Mouse (Mus musculus): Measurements from ENCODE around the gene Slc39a5. TPM values are rescaled to one million over a fixed set of nuclear protein-coding genes. Genes with fewer than 3 reads are reported as not detected.

Gene Slc39a5
- polyA plus RNA-seq, 1 experiment, result 0.04 TPM

- TF ChIP-seq POLR2A (IDR thresholded peaks at IDR 0.05; ENCODE audit: borderline replicate concordance, extremely low read depth, insufficient read depth, insufficient read length, poor library complexity, severe bottlenecking), result no peak
- TF ChIP-seq CTCF (IDR thresholded peaks at IDR 0.05; ENCODE audit: borderline replicate concordance, extremely low read depth, insufficient read depth, insufficient read length), result peak; percentile 29; the same call in 1 of the 2 replicates
These were observed 26.6 kb downstream of the Slc39a5 start for GRCm38 (mm10) chr10:128374393-128374792.

GRCm38 (mm10) chr10:128372989-128373748 is 27.9 kb downstream of the Slc39a5 start:
- DNase-seq (ENCODE audit: low read depth), result no peak
- TF ChIP-seq CTCF (IDR thresholded peaks at IDR 0.05; ENCODE audit: borderline replicate concordance, extremely low read depth, insufficient read depth, insufficient read length) (no peak), POLR2A (IDR thresholded peaks at IDR 0.05; ENCODE audit: borderline replicate concordance, extremely low read depth, insufficient read depth, insufficient read length, poor library complexity, severe bottlenecking) (no peak)

More at GRCm38 (mm10) chr10:128374393-128374792, 26.6 kb downstream of the Slc39a5 start:
- DNase-seq (ENCODE audit: low read depth), result no peak

DNA sequence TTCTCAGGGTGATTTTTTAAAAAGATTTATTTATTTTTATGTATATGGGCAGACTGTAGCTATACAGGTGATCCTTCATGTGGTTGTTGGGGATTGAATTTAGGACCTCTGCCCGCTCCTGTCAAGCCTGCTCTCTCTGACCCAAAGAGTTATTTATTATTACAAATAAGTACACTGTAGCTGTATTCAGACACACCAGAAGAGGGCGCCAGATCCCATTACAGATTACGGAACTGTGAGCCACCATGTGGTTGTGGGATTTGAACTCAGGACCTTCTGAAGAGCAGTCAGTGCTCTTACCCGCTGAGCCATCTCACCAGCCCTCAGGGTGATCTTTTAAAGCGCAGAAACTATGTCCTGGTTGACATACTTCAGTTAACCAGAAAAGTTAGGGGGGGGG is 28.9 kb downstream of the Slc39a5 start:
- TF ChIP-seq POLR2A (IDR thresholded peaks at IDR 0.05; ENCODE audit: borderline replicate concordance, extremely low read depth, insufficient read depth, insufficient read length, poor library complexity, severe bottlenecking) (no peak), CTCF (IDR thresholded peaks at IDR 0.05; ENCODE audit: borderline replicate concordance, extremely low read depth, insufficient read depth, insufficient read length) (no peak)
- DNase-seq (ENCODE audit: low read depth), result no peak

DNA sequence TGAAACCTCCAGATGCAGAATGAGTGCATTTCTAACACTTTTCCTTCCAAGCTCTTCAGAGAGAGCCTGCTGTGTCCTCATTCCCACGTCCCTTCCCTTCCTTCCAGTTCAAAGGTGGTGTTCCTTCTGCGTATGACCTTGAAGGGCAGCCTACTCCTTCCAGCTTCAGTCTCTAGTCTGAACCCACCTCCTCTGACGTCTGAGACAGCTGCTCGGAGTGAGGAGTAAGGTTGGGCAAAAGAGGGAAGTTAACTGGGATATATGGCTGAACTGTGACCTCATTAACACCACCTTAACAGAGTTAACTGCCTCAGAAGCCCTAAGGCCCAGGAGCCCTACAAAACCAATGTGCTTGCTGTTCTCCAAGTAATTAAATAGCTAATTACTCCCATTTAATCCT is 30.4 kb downstream of the Slc39a5 start:
- no peak for DNase-seq (ENCODE audit: low read depth)
- TF ChIP-seq POLR2A (IDR thresholded peaks at IDR 0.05; ENCODE audit: borderline replicate concordance, extremely low read depth, insufficient read depth, insufficient read length, poor library complexity, severe bottlenecking) (no peak), CTCF (IDR thresholded peaks at IDR 0.05; ENCODE audit: borderline replicate concordance, extremely low read depth, insufficient read depth, insufficient read length) (no peak)

GRCm38 (mm10) chr10:128370021-128370420 is 31.0 kb downstream of the Slc39a5 start:
- TF ChIP-seq CTCF (IDR thresholded peaks at IDR 0.05; ENCODE audit: borderline replicate concordance, extremely low read depth, insufficient read depth, insufficient read length), result no peak
- no peak for DNase-seq (ENCODE audit: low read depth)

GRCm38 (mm10) chr10:128369599-128369998 is 31.4 kb downstream of the Slc39a5 start:
- TF ChIP-seq CTCF (IDR thresholded peaks at IDR 0.05; ENCODE audit: borderline replicate concordance, extremely low read depth, insufficient read depth, insufficient read length) (no peak), POLR2A (IDR thresholded peaks at IDR 0.05; ENCODE audit: borderline replicate concordance, extremely low read depth, insufficient read depth, insufficient read length, poor library complexity, severe bottlenecking) (no peak)
- DNase-seq (ENCODE audit: low read depth), result no peak

GRCm38 (mm10) chr10:128369218-128369543 is 31.8 kb downstream of the Slc39a5 start:
- TF ChIP-seq CTCF (IDR thresholded peaks at IDR 0.05; ENCODE audit: borderline replicate concordance, extremely low read depth, insufficient read depth, insufficient read length) (no peak), POLR2A (IDR thresholded peaks at IDR 0.05; ENCODE audit: borderline replicate concordance, extremely low read depth, insufficient read depth, insufficient read length, poor library complexity, severe bottlenecking) (peak; percentile 20; the same call in 1 of the 2 replicates)
- DNase-seq (ENCODE audit: low read depth), result no peak

- TF ChIP-seq POLR2A (IDR thresholded peaks at IDR 0.05; ENCODE audit: borderline replicate concordance, extremely low read depth, insufficient read depth, insufficient read length, poor library complexity, severe bottlenecking) (peak; percentile 77), CTCF (IDR thresholded peaks at IDR 0.05; ENCODE audit: borderline replicate concordance, extremely low read depth, insufficient read depth, insufficient read length) (no peak)
- DNase-seq (ENCODE audit: low read depth), result peak; percentile 98
These were observed 32.4 kb downstream of the Slc39a5 start, which contains the start of gene Coq10a for GRCm38 (mm10) chr10:128368402-128369217. Coq10a (minus strand) TSS chr10:128368997.

DNA sequence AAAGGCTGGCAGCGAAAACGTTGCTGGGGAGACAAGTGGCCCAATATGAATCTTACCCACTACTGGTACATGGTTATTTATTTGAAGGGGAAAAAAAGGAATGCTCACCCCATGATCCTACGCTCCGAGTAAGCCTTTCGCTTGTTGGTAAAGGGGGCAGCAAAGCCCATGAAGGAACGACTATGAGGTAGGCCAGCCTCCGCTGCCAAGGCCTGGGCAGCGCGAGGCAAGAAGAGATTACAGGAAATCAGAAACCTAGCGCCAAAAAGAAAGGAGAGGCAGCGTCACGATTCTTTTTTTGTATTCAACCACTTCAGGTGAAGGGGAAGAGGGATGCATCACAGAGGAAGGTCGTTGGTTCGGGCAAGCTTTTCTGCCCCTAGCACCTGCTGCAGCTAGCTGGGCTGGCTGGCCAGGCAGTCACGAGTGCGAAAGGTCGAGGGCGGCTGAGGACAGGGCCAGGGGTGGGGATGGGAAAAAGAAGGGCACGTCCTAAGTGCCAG is 33.1 kb downstream of the Slc39a5 start:
- DNase-seq (ENCODE audit: low read depth), result peak; percentile 48
- no peak for TF ChIP-seq POLR2A (IDR thresholded peaks at IDR 0.05; ENCODE audit: borderline replicate concordance, extremely low read depth, insufficient read depth, insufficient read length, poor library complexity, severe bottlenecking)
- TF ChIP-seq CTCF (IDR thresholded peaks at IDR 0.05; ENCODE audit: borderline replicate concordance, extremely low read depth, insufficient read depth, insufficient read length), result no peak

DNA sequence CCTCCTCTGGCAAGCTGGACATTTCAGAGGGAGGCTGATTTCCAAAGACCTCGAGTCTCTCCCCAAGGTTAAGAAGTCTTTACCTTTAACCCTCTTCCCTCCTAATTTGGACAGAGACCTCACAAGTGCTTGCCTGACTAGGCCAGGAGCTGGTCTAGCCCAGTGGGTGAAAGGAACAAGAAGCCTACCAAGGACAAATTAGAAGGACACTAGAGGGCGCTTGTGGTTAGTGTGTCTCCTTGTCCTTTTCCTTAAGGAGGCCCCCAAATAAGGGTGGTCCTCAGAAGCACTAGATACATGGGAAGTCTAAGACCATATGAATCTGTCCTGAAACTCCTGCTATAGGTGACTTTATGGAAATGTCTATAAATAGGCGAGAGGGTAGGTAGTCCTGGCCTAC is 38.5 kb downstream of the Slc39a5 start:
- no peak for TF ChIP-seq POLR2A (IDR thresholded peaks at IDR 0.05; ENCODE audit: borderline replicate concordance, extremely low read depth, insufficient read depth, insufficient read length, poor library complexity, severe bottlenecking)
- TF ChIP-seq CTCF (IDR thresholded peaks at IDR 0.05; ENCODE audit: borderline replicate concordance, extremely low read depth, insufficient read depth, insufficient read length), result peak; percentile 59; the same call in 1 of the 2 replicates
- peak; percentile 80 for DNase-seq (ENCODE audit: low read depth)

- no peak for TF ChIP-seq CTCF (IDR thresholded peaks at IDR 0.05; ENCODE audit: borderline replicate concordance, extremely low read depth, insufficient read depth, insufficient read length)
- no peak for DNase-seq (ENCODE audit: low read depth)
These were observed 39.2 kb downstream of the Slc39a5 start for GRCm38 (mm10) chr10:128361836-128362235.

Measured in brain, embryonic 14.5 days (tissue).